Mouse (Mus musculus) heart, embryonic 12.5 days (tissue): ENCODE results near the gene Phlda3. TPM values are rescaled to one million over a fixed set of nuclear protein-coding genes. Genes with fewer than 3 reads are reported as not detected.

Experiments
- ATAC-seq: fragments of 200-750 bp; cut with Nextera tagmentation; 2 replicates; pipeline ENCODE4 v1.8.0; 2017; ENCODE audit warnings: moderate TSS enrichment, moderate library complexity; ENCODE audit not compliant: insufficient number of reproducible peaks, low FRiP score
- H3K27ac ChIP-seq: fragments of 300-500 bp; sonication (generic); 2 replicates; pipeline ENCODE4 v1.5.1; 2016; ENCODE audit warnings: mild to moderate bottlenecking, moderate library complexity; ENCODE audit not compliant: poor library complexity, severe bottlenecking
- H3K27me3 ChIP-seq: fragments of 300-500 bp; sonication (generic); replicated peaks from 2 replicates; pipeline ENCODE4 v1.6.1; 2016; ENCODE audit warnings: mild to moderate bottlenecking, moderate library complexity
- H3K36me3 ChIP-seq: fragments of 300-500 bp; sonication (generic); 2 replicates; pipeline ENCODE4 v1.6.1; 2016; ENCODE audit warnings: mild to moderate bottlenecking, moderate library complexity
- H3K4me1 ChIP-seq: fragments of 300-500 bp; sonication (generic); replicated peaks from 2 replicates; pipeline ENCODE4 v1.6.1; 2016; ENCODE audit warnings: mild to moderate bottlenecking
- H3K4me2 ChIP-seq: fragments of 300-500 bp; sonication (generic); 2 replicates; pipeline ENCODE4 v1.6.1; 2016; ENCODE audit warnings: mild to moderate bottlenecking, moderate library complexity
- H3K4me3 ChIP-seq: fragments of 300-500 bp; sonication (generic); 2 replicates; pipeline ENCODE4 v1.5.1; 2016; ENCODE audit warnings: mild to moderate bottlenecking
- H3K9ac ChIP-seq: fragments of 300-500 bp; sonication (generic); 2 replicates; pipeline ENCODE4 v1.6.1; 2016; ENCODE audit warnings: mild to moderate bottlenecking, moderate library complexity
- H3K9me3 ChIP-seq: fragments of 300-500 bp; sonication (generic); replicated peaks from 2 replicates; pipeline ENCODE4 v1.6.1; 2016; ENCODE audit warnings: mild to moderate bottlenecking, moderate library complexity
- WGBS: fragments of 180-500 bp; shearing (Covaris S2); methylation state at CpG from one replicate; pipeline ENCODE4 v1.1.7; 2016; 5-methylcytosine and 5-hydroxymethylcytosine counted together
- polyA plus RNA-seq: library from polyadenylated mRNA; unstranded; fragments of >200 nt; fragmentation: Nextera tagmentation; extraction: Ambion mirVana; gene quantifications from 2 replicates; pipeline ENCODE4 v1.2.1, GENCODE M21; 2016

Phlda3 gene
- polyA plus RNA-seq, 1 experiment from 2014 or later: 74.1 TPM

DNA sequence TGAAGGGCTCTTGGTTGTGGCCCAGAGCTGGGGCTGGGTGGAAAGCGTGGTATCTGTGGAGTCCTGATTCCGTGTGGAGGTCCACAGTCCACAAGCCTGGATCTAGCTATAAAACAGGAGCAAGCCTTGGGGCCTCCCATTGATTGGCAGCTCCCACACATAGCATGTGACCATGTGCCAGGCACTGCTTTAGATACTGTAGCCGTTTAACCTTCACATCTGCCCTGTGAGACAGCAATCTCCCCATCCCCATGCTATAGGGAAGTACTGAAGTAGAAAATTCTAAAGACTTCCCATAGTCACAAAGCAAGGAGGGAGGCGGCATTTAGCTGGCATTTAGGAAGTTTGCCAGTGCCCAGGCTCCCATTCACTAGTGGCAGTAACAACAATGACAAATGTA lies 47.2 kb downstream of the Phlda3 start:
- H3K4me2 ChIP-seq: no peak overlapping the region
- H3K4me3 ChIP-seq: no peak overlapping the region
- no peak overlapping the region for H3K9ac ChIP-seq
- peaks cover 34% of the 10 kb centered on the region for H3K36me3 ChIP-seq
- H3K27me3 ChIP-seq: peaks cover 9% of the 10 kb centered on the region
- peak; percentile 20; the same call in 1 of the 2 replicates for ATAC-seq
- H3K27ac ChIP-seq: peak overlapping the region; percentile 80
- H3K9me3 ChIP-seq: no peaks in the 10 kb centered on the region
- H3K4me1 ChIP-seq: peaks cover 48% of the 10 kb centered on the region
- WGBS: 55% methylated on average over 4 of the region's 4 CpGs

- 77% methylated on average over 5 of the region's 5 CpGs for WGBS
- H3K27ac ChIP-seq: peak overlapping the region; percentile 80; the same call in 1 of the 2 replicates
- peaks cover 48% of the 10 kb centered on the region for H3K4me1 ChIP-seq
Observed at GRCm38 (mm10) chr1:135813687-135814395, 47.9 kb downstream of the Phlda3 start.

DNA sequence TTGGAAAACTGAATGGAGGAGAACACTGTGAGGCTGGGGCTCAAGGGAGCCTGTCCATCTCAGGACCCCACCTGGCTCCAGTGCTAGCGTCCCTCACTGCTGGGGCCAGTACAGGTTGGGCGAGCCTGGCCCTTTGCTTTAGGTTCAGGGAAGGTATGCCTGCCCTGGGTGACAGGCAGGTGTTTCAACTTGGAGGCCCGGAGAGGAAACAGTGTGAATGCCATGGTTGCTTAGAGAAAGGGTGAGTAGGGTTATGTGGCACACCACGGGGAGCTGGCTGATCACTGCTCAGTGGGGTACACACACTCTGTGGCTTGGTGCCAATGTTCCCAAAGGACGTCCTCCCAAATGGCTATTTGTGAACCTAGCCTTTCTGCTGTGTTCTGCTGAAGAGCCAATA lies 48.6 kb downstream of the Phlda3 start:
- H3K27me3 ChIP-seq: peaks cover 18% of the 10 kb centered on the region
- no peaks in the 10 kb centered on the region for H3K9me3 ChIP-seq
- ATAC-seq: no peak
- no peak overlapping the region for H3K4me2 ChIP-seq
- peaks cover 19% of the 10 kb centered on the region for H3K36me3 ChIP-seq
- no peak overlapping the region for H3K4me3 ChIP-seq
- H3K9ac ChIP-seq: no peak overlapping the region
- WGBS: 80% methylated on average over 5 of the region's 5 CpGs
- H3K27ac ChIP-seq: no peak overlapping the region
- H3K4me1 ChIP-seq: peaks cover 47% of the 10 kb centered on the region

More at GRCm38 (mm10) chr1:135813687-135814395, 47.9 kb downstream of the Phlda3 start:
- Histone ChIP-seq H3K4me3 (no peak overlapping the region), H3K36me3 (peaks cover 26% of the 10 kb centered on the region), H3K9me3 (no peaks in the 10 kb centered on the region), H3K4me2 (no peak overlapping the region), H3K27me3 (peaks cover 11% of the 10 kb centered on the region), H3K9ac (no peak overlapping the region)
- ATAC-seq: no peak

DNA sequence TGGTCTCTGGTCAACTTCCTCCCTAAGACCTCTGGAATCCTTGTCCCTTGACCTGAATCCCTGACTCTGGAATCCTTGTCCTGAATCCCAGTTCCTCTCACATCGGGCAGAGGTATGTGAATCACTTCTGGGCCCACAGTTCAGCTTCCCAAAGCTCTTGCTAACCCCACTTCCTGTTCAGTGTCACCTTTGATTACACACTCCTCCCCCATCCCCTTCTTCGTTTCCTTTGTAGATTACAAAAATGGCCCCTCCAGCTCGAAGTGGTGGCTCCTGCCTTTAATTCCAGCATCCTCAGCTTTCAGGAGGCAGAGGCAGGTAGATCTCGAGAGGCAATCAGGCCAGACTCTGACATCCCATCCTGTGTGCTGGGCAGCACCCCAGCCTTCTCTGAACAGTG lies 51.7 kb downstream of the Phlda3 start:
- ATAC-seq: no peak
- Histone ChIP-seq H3K9ac (no peak overlapping the region), H3K36me3 (no peaks in the 10 kb centered on the region), H3K27me3 (peaks cover 48% of the 10 kb centered on the region), H3K4me2 (0 out of 2 replicates have a peak overlapping the region, but pooled peaks have one; percentile 99), H3K4me3 (no peak overlapping the region), H3K27ac (no peak overlapping the region), H3K9me3 (no peaks in the 10 kb centered on the region), H3K4me1 (peaks cover 45% of the 10 kb centered on the region)
- 55% methylated on average over 4 of the region's 4 CpGs for WGBS

GRCm38 (mm10) chr1:135818481-135819086 lies 52.7 kb downstream of the Phlda3 start, which contains the start of gene Lad1:
Gene Lad1 (plus strand): TSS chr1:135818598.
- no peak for ATAC-seq
- Histone ChIP-seq H3K4me1 (peaks cover 38% of the 10 kb centered on the region), H3K27ac (no peak within 1 kb of the TSS), H3K4me3 (peak within 1 kb of the TSS; percentile 63), H3K9ac (peak within 1 kb of the TSS; percentile 73), H3K36me3 (no peaks in the 10 kb centered on the region), H3K27me3 (peaks cover 50% of the 10 kb centered on the region), H3K9me3 (no peaks in the 10 kb centered on the region), H3K4me2 (peak within 1 kb of the TSS; percentile 99)
- WGBS: under 1% methylated on average over 63 of the region's 63 CpGs

Other genes starting within 250 kb of the Phlda3 start
- gene Nav1, start 158.8 kb upstream of the Phlda3 start, polyA plus RNA-seq: 38.9 and 45.1 TPM in 2 replicates
- gene Csrp1, start 46.1 kb upstream of the Phlda3 start, polyA plus RNA-seq: 266 and 270 TPM in 2 replicates
- 3,113 and 3,172 TPM in 2 replicates for gene Tnni1, start 13.3 kb downstream of the Phlda3 start, polyA plus RNA-seq
- 3.0 and 3.3 TPM in 2 replicates for gene Lad1, start 52.5 kb downstream of the Phlda3 start, polyA plus RNA-seq
- 5,319 and 5,490 TPM in 2 replicates for gene Tnnt2, start 70.2 kb downstream of the Phlda3 start, polyA plus RNA-seq
- 0.04 and 0.08 TPM in 2 replicates for gene Pkp1, start 153.1 kb downstream of the Phlda3 start, polyA plus RNA-seq
- gene Igfn1, start 240.2 kb downstream of the Phlda3 start, polyA plus RNA-seq: 0.06 TPM in 1 of 2 replicates, not detected in the other
- gene Tmem9, start 242.0 kb downstream of the Phlda3 start, polyA plus RNA-seq: 126 and 131 TPM in 2 replicates